Mouse (Mus musculus) heart, embryonic 11.5 days (tissue): Measurements from ENCODE around the gene Lrfn4. TPM values are rescaled to one million over a fixed set of nuclear protein-coding genes. Genes with fewer than 3 reads are reported as not detected.
A peak's percentile ranks its signal among the peaks of the same experiment; 100 is the strongest.

Experiments
- ATAC-seq: fragments of 200-750 bp; cut with Nextera tagmentation; replicated peaks from 2 replicates; pipeline ENCODE4 v1.8.0; 2017; ENCODE audit warnings: moderate library complexity; ENCODE audit not compliant: insufficient number of reproducible peaks, low FRiP score, low TSS enrichment
- H3K27ac ChIP-seq: fragments of 300-500 bp; sonication (generic); 2 replicates; pipeline ENCODE4 v1.5.1; 2014; ENCODE audit warnings: mild to moderate bottlenecking, low read depth, low read length
- H3K27me3 ChIP-seq: fragments of 300-500 bp; sonication (generic); 2 replicates; pipeline ENCODE4 v1.6.1; 2014; ENCODE audit warnings: mild to moderate bottlenecking, low read length, mixed read lengths; ENCODE audit not compliant: control insufficient read depth, insufficient read depth
- H3K36me3 ChIP-seq: fragments of 300-500 bp; sonication (generic); 2 replicates; pipeline ENCODE4 v1.6.1; 2014; ENCODE audit warnings: mild to moderate bottlenecking, low read length, moderate library complexity, mixed read lengths; ENCODE audit not compliant: control insufficient read depth, insufficient read depth
- H3K4me1 ChIP-seq: fragments of 300-500 bp; sonication (generic); 2 replicates; pipeline ENCODE4 v1.6.1; 2014; ENCODE audit warnings: low read length; ENCODE audit not compliant: control insufficient read depth, insufficient read depth
- H3K4me2 ChIP-seq: fragments of 300-500 bp; sonication (generic); 2 replicates; pipeline ENCODE4 v1.6.1; 2014; ENCODE audit warnings: mild to moderate bottlenecking, moderate library complexity
- H3K4me3 ChIP-seq: fragments of 300-500 bp; sonication (generic); 2 replicates; pipeline ENCODE4 v1.5.1; 2014; ENCODE audit warnings: low read depth, low read length
- H3K9ac ChIP-seq: fragments of 300-500 bp; sonication (generic); 2 replicates; pipeline ENCODE4 v1.6.1; 2014; ENCODE audit warnings: mild to moderate bottlenecking, low read depth, low read length, moderate library complexity
- H3K9me3 ChIP-seq: fragments of 300-500 bp; sonication (generic); replicated peaks from 2 replicates; pipeline ENCODE4 v1.6.1; 2016; ENCODE audit warnings: low read length; ENCODE audit not compliant: control insufficient read depth
- WGBS: fragments of 180-500 bp; shearing (Covaris S2); extraction: QIAGEN DNeasy Blood & Tissue Kit; methylation state at CpG from one replicate; pipeline ENCODE4 v1.1.7; 2014; ENCODE audit not compliant: insufficient replicate concordance; 5-methylcytosine and 5-hydroxymethylcytosine counted together
- polyA plus RNA-seq: library from polyadenylated mRNA; unstranded; fragments of >200 nt; fragmentation: Nextera tagmentation; extraction: Ambion mirVana; gene quantifications from 2 replicates; pipeline ENCODE4 v1.2.1, GENCODE M21; 2014

Gene Lrfn4
- polyA plus RNA-seq: 4.7 TPM in 2 replicates

GRCm38 (mm10) chr19:4615151-4616093 is at the start of gene Lrfn4:
Gene Lrfn4, minus strand, starts transcription at chr19:4615667.
- peak within 1 kb of the TSS; percentile 91 for H3K4me3 ChIP-seq
- H3K9ac ChIP-seq: peak within 1 kb of the TSS; percentile 93
- H3K27me3 ChIP-seq: peaks cover 7% of the 10 kb centered on the region; the same call in 1 of the 2 replicates
- ATAC-seq: peak; percentile 87
- WGBS: under 1% methylated on average over 76 of the region's 87 CpGs
- H3K9me3 ChIP-seq: no peaks in the 10 kb centered on the region
- H3K4me2 ChIP-seq: peak within 1 kb of the TSS; percentile 91
- H3K36me3 ChIP-seq: peaks cover 13% of the 10 kb centered on the region
- H3K27ac ChIP-seq: peak within 1 kb of the TSS; percentile 74
- H3K4me1 ChIP-seq: peaks cover 15% of the 10 kb centered on the region

DNA sequence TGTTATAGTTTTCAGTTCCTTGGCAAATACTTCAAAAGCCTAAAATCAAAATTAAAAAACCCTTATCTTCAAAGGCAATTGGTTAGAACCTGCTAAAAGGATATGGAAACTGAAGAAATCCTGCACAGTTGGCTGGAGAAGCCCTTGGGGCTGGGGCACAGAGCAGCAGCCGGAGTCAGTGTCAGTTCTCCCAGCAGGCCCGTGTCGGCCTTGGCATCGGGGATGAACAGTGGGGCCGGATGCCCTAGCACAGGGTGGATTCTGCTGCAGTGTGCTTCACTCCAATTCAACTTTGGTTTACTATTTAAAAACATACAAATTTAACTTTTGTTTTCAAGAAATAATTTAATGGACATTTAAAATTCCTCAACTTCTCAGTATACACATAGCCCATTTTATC is 42.7 kb upstream of the Lrfn4 start:
- WGBS: 86% methylated on average over 5 of the region's 5 CpGs
- H3K4me1 ChIP-seq: no peaks in the 10 kb centered on the region
- no peak overlapping the region for H3K4me2 ChIP-seq
- no peak overlapping the region for H3K4me3 ChIP-seq
- H3K27me3 ChIP-seq: no peaks in the 10 kb centered on the region; the same call in 1 of the 2 replicates
- no peaks in the 10 kb centered on the region for H3K36me3 ChIP-seq
- H3K27ac ChIP-seq: no peak overlapping the region
- H3K9ac ChIP-seq: no peak overlapping the region
- no peaks in the 10 kb centered on the region for H3K9me3 ChIP-seq
- no peak for ATAC-seq

- Histone ChIP-seq H3K9me3 (no peaks in the 10 kb centered on the region), H3K36me3 (no peaks in the 10 kb centered on the region), H3K27me3 (0 out of 2 replicates have a peak, but pooled peaks cover 2% of the 10 kb centered on the region), H3K4me3 (no peak overlapping the region), H3K4me2 (no peak overlapping the region), H3K4me1 (0 out of 2 replicates have a peak, but pooled peaks cover 3% of the 10 kb centered on the region), H3K27ac (no peak overlapping the region), H3K9ac (no peak overlapping the region)
- 71% methylated on average over 11 of the region's 11 CpGs for WGBS
- no peak for ATAC-seq
Observed at GRCm38 (mm10) chr19:4646917-4647492, 31.5 kb upstream of the Lrfn4 start.

GRCm38 (mm10) chr19:4644271-4644670 is 28.8 kb upstream of the Lrfn4 start:
- no peak overlapping the region for H3K27ac ChIP-seq
- no peak for ATAC-seq
- H3K36me3 ChIP-seq: no peaks in the 10 kb centered on the region
- no peak overlapping the region for H3K4me2 ChIP-seq
- 0 out of 2 replicates have a peak, but pooled peaks cover 3% of the 10 kb centered on the region for H3K4me1 ChIP-seq
- H3K4me3 ChIP-seq: no peak overlapping the region
- no peak overlapping the region for H3K9ac ChIP-seq
- H3K9me3 ChIP-seq: no peaks in the 10 kb centered on the region
- WGBS: 41% methylated on average over 10 of the region's 10 CpGs
- 0 out of 2 replicates have a peak, but pooled peaks cover 2% of the 10 kb centered on the region for H3K27me3 ChIP-seq

GRCm38 (mm10) chr19:4635986-4636385 is 20.5 kb upstream of the Lrfn4 start:
- H3K9ac ChIP-seq: no peak overlapping the region
- WGBS: 52% methylated on average over 4 of the region's 4 CpGs
- no peak overlapping the region for H3K27ac ChIP-seq
- no peaks in the 10 kb centered on the region for H3K4me1 ChIP-seq
- H3K9me3 ChIP-seq: no peaks in the 10 kb centered on the region
- no peak for ATAC-seq
- no peak overlapping the region for H3K4me2 ChIP-seq
- H3K4me3 ChIP-seq: no peak overlapping the region
- H3K36me3 ChIP-seq: no peaks in the 10 kb centered on the region
- peaks cover 7% of the 10 kb centered on the region; the same call in 1 of the 2 replicates for H3K27me3 ChIP-seq

- Histone ChIP-seq H3K9me3 (no peaks in the 10 kb centered on the region), H3K27ac (no peak overlapping the region), H3K36me3 (no peaks in the 10 kb centered on the region), H3K4me3 (no peak overlapping the region), H3K4me1 (peaks cover 17% of the 10 kb centered on the region), H3K4me2 (no peak overlapping the region), H3K27me3 (no peaks in the 10 kb centered on the region), H3K9ac (no peak overlapping the region)
- 3% methylated on average over 1 of the region's 1 CpGs for WGBS
- no peak for ATAC-seq
Observed at GRCm38 (mm10) chr19:4628819-4629218, 13.4 kb upstream of the Lrfn4 start.

DNA sequence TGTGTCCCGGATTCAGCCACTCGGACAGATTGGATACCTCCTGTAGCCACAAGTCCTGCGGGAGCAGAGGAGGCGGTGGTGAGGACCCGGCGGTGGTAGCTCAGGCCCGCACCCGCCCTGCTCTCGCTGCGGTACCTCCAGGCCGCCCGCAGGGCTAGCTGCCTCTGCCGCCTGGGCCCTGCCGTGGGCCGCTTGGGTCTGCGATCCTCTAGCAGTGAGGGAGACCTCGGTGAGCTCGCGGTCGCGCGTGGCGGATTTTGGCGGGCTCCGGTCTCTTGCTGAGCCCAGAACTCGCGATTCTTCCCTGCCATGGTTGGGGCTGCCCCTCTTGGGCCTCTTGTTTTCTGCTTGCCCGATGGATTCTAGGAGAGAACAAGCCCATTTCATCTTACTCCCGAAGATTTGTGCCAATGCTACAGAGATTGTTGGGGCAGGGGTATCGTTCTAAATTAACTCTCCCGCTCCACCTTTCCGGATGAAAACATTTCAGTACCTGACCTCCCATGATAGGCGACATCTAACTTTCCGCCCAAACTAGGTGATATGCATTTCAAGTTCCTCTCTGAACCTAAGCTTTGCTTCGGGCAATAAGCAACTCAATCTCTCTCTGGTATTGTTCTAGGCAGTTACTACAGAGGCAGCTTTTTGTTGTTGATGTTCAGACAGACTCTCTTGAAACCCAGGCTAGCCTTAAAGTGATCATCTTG is 10.5 kb upstream of the Lrfn4 start:
- peak overlapping the region; percentile 84 for H3K27ac ChIP-seq
- peaks cover 17% of the 10 kb centered on the region for H3K4me1 ChIP-seq
- WGBS: 3% methylated on average over 35 of the region's 35 CpGs
- peak; percentile 52 for ATAC-seq
- peaks cover 6% of the 10 kb centered on the region for H3K36me3 ChIP-seq
- no peaks in the 10 kb centered on the region for H3K27me3 ChIP-seq
- peak overlapping the region; percentile 91 for H3K4me2 ChIP-seq
- H3K9me3 ChIP-seq: no peaks in the 10 kb centered on the region
- H3K9ac ChIP-seq: peak overlapping the region; percentile 98
- peak overlapping the region; percentile 92 for H3K4me3 ChIP-seq

GRCm38 (mm10) chr19:4625179-4625828 is 9.8 kb upstream of the Lrfn4 start, which contains the start of gene Rce1:
Gene Rce1, minus strand, starts transcription at chr19:4625641.
- H3K4me2 ChIP-seq: peak within 1 kb of the TSS; percentile 91
- H3K27me3 ChIP-seq: no peaks in the 10 kb centered on the region
- peaks cover 8% of the 10 kb centered on the region for H3K36me3 ChIP-seq
- peak; percentile 88 for ATAC-seq
- peak within 1 kb of the TSS; percentile 98 for H3K9ac ChIP-seq
- peaks cover 17% of the 10 kb centered on the region for H3K4me1 ChIP-seq
- H3K4me3 ChIP-seq: peak within 1 kb of the TSS; percentile 92
- H3K27ac ChIP-seq: peak within 1 kb of the TSS; percentile 84
- no peaks in the 10 kb centered on the region for H3K9me3 ChIP-seq
- under 1% methylated on average over 62 of the region's 64 CpGs for WGBS
